Mouse (Mus musculus): ENCODE data around the gene Lrrfip2.

Lrrfip2 gene

DNA sequence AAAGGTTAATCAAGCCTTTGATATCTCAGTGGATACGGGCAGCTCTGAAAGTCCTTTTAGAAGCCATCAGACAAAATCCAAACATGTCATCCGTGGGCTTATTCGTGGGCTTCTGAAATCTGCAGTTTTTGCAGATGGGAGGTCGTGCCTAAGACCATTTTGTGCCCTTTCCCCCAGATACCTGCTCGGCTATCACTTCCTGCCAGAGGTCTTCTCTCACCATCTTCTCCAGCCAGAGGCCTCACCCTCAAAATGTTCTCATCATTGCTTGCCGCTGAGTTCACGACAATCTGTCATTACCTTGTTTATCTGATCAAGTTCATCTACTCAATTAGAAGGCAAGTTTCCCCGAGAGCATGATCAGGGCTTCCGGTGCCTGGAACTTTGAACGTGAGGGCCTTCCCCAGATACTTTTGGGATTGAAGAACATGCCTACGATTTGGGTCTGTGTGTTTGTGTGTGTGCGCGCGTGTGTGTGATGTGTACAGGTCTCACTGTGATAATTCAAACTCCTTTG lies at the start of gene Lrrfip2:
Lrrfip2 (plus strand) TSS at position 467 of the 517 bp plus-strand sequence.
- DNase-seq, result no peak

DNA sequence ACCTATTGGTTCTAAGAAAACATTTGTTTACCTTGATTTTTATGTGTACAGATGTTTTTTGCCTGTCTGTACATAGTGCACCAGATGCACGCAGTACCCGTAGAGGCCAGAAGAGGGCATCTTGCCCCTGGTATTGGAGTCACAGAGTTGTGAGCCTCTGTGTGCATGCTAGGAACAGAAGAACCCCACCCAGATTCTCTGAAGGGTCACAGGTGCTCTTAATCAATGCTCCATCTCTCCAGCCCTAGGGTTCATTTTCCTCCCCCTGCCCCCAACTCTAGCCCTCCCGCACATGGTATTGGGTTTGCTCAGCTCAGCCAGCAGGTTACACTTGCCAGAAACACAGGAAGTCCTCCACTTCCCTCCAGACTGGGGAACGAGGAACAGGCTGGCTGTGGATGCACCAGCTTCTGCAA lies 46.8 kb upstream of the Lrrfip2 start:
- peak; percentile 38 for DNase-seq

DNA sequence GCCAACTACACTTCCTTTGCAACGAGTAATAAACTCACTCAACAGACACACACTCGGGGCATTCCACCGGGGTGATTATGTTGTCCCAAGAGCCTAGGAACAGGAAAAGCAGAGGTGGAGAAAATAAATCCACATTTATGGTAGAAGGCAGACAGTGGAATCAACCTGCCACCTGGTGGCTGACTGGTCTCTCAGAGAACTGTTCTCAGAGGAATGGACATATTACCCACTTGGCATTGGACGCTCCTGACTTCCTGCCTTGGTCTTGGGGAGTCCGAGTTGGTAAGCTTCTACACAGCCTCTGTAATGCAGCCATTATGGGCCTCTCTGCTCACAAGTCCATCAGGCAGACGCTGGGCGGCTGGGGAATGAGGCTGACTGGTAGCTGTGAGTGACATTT lies 45.2 kb upstream of the Lrrfip2 start:
- peak; percentile 56 for DNase-seq

DNA sequence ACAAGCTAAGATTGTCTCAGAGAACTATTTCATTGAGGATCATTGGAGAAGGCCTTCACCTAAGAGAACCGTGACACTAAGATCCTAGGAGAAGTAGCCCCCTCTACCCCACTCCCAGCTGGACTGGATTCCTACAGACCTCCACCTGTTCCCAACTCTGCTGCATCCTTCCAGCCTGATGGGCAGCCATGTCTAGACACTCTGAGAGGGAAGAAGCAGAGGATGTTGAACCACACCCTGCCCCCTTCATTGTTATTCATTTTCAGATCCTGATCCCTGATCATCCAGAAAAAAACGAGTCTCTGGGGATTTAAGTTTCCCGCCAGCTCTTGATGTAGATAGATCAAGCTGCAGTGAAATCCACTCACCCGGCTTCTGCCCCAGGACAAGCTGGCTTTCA lies 44.4 kb upstream of the Lrrfip2 start:
- no peak for DNase-seq

DNA sequence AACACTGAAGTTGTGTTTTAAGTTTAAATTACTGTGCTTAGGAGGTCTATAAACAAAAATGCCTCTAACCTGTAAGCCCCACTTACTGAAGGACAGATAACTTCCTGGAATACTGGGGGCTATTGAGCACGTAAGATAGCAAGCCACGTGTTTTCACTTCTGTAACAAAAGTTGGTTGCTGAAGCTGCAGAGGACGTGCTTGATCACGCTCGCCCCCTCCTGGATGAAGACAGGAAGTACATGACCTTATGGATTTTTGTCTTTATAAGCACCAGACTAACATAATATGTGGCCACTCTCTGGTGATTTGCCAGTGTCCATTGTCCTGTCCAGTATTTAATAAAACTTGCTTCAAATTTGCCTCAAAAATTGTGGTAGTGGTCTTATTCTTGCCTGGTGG lies 39.6 kb upstream of the Lrrfip2 start:
- DNase-seq, result no peak

DNA sequence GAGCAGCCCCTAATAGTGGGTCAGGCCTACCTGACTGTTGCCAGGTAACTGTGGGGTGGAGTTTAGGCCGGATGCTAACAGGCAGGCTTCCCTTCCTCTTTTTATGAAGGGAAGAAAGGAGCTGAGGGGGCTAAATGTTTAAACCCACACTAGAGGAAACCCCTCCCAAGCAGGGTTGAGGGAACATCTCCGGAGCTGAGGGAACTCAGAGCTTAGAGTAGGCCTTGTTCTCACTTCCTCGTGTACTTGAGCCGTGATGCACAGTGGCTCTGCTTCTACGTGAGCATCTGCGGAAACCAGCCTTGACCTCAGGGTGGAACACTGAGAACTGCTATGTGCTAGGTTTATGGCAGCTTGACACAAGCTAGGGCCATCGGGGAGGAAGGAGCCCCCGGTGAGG lies 36.6 kb upstream of the Lrrfip2 start:
- no peak for DNase-seq

DNA sequence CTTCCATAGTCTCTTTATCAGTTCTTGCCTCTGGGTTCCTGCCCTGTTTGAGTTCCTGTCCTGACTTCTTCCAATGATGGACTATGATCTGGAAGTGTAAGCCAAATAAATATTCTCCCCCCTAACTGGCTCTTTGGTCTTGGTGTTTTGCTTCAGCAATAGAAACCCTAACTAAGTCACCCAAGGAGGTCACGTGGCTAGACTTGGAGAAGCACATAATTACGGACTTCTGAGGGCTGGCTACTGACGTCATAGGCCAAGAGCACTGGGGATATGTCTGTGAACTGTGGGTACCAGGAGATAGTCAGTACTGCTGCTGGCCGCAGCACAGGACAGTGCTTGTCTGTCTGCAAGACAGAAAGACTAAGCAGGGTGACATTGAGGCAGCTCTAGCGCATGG lies 35.6 kb upstream of the Lrrfip2 start:
- DNase-seq, result no peak

DNA sequence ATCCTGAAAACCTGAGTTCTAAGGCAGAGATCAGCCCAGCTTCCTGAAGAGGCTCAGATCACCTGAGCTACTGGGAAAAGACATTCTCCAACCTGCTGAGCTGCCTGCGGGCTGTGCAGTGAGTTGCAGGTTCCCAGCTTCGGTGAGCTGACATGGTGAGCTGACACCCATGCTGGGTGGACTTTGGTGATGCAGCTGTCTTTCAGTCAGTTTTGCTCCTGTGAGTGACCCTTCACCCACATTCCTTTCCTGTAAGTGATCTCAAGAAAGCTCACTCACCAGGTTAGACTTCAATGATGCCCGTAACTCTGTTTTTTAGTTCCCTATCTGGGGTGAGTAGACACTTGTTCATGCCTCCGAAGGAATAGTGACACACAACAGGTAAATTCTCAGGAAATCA lies 32.1 kb upstream of the Lrrfip2 start:
- no peak for DNase-seq

DNA sequence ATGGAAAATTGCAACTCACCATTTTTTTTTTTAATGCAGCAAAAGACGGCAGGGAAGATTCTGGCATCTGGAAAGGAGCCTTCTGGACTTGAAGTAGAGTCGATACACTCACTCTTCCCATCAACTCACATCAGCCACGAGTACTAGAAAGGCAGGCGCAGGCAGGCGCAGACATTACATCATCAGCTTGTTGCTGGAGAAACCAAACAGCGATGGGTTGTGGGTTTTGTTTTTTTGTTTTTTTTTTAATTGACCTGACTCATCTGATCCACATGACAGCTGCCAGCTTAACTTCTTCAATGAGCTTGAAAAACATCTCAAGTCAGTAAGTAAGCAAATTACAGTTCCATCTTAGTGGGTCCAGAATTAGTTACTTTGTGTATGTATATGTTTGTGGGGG lies 31.3 kb upstream of the Lrrfip2 start:
- no peak for DNase-seq

DNA sequence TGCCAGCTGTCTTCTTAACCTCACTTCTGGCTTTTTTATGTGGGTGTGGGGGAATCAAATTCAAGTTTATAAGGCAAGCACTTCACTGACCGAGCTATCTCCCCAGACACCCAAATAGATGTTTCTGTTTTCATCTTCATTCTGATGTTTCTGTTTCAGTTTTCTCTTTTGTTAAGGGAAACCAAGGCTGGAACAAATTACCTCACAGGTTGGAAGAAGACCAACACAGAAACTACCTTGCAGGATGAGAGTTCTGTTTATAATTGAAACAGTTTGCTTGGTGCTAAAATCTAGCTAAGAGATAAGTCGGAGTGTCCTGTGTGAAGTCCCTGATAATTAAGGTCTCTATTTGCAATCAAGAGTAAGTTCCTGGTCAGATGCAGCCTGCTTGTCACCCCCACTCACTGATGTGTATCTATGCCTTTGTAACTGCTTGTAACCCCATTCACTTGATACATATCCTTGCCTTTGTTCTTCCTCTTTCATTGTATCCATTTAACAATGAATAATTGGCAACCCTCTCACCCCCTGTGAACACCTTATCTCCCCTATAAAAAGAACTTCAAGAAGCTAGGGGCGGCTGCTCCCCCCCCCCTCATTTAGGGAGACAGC lies 30.3 kb upstream of the Lrrfip2 start:
- no peak for DNase-seq

DNA sequence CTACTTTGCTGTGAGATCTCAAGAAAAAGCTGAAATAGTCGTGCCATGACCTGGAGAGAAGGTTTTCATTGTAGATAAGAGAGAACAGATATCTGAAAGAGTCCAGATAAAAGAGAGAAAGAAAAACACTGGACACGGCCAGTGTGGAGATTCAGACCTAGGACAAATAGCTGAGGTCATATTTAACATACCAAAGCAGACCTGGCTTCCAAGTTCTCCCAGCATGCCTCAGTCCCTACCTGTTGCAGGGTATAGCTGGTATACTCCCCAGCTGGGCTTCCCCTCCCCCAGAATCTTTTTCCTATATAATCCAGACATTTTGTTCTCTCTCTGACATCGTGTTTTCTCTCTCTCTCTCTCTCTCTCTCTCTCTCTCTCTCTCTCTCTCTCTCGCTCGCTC lies 29.4 kb upstream of the Lrrfip2 start:
- DNase-seq, result no peak

DNA sequence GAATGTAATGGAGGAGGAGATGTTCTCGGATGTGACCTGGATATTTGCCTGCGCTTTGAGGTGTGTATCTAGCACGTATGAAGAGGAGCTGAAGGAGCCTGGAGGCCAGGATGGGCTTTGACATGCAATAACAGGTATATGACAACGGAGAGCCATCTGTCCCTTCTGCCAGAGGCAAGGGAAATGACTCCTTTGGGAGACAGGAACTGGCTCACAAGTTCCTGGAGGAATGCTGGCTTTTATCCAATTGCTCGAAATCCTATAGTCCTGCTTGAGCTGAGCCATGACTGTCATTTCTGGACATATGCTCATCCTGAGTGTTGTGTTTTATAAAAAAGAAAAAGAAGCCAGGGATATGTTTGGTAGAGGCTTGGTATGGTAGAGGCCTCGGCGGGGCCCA lies 28.5 kb upstream of the Lrrfip2 start:
- DNase-seq, result no peak

DNA sequence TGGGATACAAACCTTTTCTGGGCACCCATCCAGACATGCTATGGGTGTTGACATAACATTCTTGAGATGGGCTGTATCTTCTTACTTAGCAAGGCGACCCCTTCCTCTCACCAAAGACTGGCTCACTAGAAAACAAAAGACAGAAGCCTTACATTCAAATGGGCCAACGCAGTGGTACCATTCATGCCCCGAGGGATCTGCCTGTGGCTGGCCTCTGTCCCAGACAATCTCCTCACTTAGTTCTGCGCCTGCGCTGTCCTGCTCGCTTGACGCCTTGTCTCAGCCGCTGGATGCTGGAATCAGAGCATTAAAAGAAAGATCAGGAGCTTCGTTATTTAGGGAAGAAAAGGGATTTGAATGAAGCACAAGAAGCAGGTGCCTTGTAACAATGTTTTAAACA lies 24.7 kb upstream of the Lrrfip2 start:
- DNase-seq, result peak; percentile 45

DNA sequence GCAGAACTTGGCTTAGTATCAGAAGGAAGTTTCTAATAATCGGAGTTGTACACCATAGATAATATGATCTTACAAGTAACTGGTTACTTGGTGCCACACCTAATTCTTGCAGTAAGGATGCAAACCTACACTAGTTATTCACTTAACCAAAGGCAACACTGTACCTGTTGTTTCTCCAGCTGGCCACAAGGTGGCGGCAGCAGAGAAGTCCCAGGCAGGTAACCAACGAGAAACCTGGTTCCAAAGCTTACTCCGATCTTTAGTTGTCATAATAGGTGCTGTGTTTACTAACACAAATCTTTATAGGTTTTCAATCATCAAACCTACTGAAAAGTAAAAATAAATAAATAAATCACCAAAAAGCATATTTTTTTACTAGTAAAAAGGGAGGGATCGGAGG lies 24.3 kb upstream of the Lrrfip2 start:
- DNase-seq, result peak; percentile 55

DNA sequence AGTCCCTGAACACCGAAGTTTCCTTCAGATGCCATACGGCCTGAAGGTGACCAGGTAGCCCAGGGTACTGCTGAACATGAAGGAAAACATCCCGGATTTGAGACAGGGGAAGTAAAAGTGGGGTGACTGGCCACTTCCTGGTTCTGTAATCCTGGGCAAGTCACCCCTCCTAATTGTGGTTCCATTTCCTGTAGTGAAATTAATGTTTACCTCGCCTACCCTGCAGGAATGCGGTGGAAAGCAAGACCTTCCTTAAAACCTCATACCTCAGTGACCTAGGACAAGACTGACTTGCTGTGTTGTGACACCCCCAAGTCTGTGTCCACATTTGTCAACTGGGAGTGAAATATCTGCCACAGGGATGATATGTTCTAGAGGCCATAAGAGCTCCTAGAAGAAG lies 22.8 kb upstream of the Lrrfip2 start:
- DNase-seq, result no peak

DNA sequence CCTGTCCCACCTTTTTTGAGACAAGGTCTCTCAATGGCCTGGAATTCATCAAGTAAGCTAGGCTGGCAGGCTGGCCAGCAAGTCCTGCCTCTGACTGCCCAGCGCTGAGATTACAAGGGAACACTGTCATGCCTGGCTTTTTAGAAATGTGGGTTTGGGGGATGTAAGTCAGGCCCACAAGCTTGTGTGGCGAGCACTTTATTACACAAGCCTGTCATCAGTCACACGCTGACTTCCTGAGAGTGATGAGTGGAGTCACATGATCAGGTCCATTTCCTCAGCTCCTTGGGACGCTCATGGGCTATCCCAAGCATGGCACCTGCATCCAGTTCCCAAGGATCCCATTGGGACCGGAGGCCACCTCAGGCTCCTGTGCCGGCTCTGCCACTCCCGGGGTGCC lies 21.7 kb upstream of the Lrrfip2 start:
- no peak for DNase-seq

DNA sequence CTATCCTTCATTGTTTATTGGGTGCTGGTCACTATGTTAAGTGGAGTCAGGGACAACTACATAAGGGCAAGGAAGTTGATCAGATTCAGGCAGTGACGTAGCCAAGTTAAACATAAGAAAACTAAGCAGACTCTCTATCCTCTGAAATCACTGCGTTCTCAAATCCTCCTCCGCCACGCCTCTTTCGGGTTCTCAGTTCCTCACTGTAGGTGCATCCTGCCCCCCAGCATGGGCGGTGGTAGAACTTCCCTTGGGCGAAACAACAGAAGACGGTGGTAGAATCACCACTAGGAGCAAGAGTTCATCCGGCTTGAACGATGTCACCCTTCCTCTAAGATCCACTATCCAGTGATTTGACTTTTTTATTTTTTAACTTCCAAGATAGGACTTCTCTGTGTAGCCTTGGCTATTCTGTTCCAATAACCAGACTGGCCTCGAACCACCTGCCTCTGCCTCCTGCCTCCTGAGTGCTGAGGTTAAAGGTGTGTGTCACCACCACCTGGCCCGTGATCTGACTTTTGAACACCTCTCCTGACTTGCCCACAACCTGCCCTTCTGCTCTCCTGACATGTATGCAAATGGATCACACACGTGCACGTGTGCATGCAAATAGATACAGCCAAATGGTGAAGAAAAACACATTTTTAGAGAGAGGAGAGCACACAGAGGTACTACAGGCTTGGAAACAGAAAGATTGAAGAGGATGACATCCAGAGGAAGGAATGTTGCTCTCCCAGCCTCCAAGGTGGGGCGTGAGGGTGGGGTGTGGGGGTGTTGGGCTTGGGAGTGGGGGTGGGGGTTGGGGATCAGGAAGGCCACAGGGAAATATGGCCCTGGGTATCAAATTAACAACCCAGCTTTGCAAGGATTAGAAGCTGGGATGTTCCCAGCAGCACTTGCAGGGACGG lies 20.7 kb upstream of the Lrrfip2 start:
- DNase-seq, result no peak

DNA sequence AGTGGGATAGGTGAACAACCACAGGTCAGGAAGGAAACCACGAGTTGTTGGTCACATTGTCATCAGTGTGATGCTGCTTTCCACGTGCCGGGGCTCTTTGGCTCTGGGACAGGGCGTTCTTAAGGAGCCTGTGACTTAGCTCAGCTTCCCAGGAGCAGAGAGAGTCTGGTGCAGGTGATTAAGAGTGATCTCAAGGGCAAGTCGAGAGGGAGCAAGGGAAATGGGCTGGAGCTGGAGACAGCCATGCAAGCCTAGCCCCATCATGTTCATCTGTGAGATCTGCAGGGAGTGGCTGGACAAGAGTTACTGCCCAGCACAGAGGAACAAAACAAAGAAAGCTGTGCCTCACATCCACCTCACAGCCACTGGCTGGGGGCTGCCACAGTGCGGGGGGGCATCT lies 19.8 kb upstream of the Lrrfip2 start:
- no peak for DNase-seq

DNA sequence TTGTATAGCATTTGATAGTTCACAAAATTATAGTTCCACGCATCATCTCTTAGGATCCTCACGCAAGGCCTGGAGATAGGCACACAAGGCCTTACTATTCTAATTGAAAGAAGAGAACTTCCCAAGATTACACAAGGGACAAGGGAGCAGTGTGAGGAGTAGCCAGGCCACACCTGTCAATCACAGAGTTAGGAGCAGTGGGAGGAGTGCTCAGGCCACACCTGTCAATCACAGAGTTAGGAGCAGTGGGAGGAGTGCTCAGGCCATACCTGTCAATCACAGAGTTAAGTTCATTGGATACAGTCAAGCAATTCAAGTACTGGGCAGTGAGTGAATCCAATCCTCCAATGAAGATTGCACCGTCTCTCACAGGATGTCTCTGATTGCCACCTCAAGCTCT lies 17.0 kb upstream of the Lrrfip2 start:
- no peak for DNase-seq

DNA sequence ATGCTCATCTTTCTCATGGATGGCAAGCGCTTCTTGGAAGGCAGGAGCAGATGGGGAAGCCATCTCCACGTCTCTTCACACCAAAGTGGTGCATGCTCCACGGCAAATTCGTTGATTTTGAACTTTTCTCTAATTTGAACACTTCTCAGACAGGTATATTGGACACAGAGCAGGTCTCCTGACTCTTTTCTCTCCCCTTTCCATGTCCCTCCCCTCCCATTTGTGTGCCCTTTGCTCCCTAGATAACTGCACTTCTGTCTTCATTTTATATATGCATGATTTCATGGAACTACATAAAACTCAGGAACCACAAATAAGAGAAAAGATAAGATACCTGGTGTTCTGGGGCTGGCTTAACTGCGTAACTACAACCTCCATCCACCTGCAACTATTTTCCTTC lies 14.1 kb upstream of the Lrrfip2 start:
- DNase-seq, result no peak

DNA sequence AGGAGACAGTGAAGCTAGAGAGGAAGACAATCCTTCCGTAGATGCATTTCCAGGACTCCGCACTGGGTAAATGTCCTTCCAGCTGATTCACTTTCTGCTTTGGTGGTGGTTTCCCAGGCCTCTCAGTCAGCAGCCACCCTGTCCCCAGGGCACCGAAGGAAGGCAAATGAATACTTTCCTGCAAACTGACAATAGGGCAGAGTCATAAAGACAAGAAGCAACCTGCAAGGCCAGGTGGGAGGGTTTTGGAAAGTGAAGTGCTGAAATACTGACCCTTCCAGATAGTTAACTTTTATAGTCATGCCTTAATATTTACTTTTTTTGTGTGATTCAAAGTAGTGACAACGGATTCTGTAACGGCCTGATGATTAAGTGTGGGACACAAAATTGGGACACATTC lies 13.5 kb upstream of the Lrrfip2 start:
- DNase-seq, result no peak

DNA sequence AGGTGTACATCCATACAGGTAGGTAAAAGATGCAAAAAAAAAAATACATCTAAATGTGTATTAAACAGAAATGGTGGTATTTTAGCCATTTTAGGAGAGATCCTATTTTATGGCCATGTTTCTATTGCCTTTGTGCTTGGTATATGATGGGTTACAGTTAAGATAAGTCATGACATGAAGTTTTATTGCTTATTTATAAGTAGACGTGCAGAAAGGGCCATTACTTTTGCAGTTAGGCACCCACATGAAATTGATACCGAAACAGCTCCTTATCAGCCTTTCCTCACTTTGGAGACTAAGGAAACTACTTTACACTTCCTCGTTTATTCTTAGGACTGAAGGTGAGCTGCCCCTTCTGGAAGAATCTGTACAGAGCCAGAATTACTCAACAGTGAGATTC lies 9.5 kb upstream of the Lrrfip2 start:
- no peak for DNase-seq

DNA sequence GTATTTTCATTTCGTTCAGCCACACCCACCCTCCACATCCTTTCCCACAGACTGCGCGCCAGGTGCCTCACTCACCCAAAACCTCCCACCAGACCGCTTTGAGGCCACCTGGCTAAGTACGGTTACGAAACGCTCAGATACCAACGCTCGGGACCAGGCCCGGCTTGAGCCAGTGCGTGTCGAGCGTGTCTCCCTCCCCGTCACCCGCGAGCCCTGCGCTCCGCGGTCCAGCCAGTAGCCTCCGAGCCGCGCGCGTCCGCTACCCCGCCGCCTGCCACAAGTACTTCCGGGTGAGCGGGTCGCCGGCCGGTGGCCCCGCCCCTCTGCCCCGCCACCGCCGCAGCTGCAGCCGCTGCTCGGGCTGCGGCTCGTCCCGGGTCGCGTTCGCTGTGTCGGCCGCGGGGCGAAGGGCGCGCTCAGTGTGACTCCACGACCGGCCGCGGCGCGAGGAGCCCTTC lies 431 bp downstream of the Lrrfip2 start:
- DNase-seq, result peak; percentile 78

DNA sequence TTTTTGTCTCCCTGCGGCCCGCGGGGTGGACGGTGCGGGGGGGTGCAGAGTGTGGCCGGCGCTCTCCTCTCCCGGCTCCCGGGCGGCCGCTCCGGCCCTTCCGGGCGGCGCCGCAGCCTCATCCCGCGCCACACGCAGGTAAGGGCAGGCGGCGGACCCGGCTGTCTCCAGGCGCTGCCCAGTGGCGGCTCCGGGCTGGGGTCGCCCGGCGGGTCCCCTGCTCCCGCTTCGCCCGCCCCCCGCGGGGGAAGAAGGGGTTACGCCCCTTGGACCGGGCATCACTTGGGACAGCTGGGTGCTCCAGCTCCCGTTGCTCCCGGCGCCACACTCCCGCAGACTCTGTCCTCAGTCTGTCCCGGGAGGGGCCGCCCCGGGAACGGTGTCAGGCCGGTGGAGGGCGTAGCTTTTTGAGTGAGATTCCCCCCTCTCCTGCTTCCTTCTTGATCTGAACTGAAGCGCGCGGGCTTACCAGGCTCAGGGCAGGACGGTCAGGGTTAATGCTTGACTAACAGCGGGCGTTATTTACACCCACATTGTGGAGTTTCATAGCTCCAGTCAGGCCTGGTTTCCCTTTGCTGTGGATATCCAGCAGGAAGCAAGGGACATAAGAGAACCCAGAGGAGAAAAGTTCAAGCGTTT lies 979 bp downstream of the Lrrfip2 start:
- DNase-seq, result peak; percentile 18

Measured in right cerebral cortex, postnatal 14 days (tissue).